Mouse (Mus musculus): ENCODE results near the gene Dcst1.

DNA sequence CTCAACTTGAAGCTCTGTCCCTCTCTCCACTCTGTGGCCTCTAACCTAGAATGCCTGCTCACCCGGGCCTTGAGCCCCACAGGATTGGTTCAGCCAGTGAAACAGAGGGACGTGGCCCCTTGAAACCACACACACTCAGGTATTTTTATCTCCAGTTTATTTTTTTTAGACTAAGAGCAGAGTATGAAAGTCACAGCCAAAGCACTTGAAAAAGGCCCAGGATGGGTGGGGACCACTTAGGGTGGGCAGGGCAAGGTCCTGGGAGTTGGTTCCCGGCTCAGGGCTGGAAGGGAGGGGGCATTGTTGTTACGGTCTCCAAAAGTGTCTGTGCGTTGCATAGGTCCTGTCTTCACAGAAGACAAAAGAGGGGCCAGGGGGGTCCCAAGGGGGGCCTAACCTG lies 50.7 kb downstream of the Dcst1 start:
- no peak for TF ChIP-seq HCFC1 (IDR thresholded peaks at IDR 0.05; ENCODE audit: borderline replicate concordance, insufficient read depth, low read length)
- no peak for TF ChIP-seq MAFK (IDR thresholded peaks at IDR 0.05; ENCODE audit: insufficient read depth, low read depth, low read length)
- no peak for TF ChIP-seq ZC3H11A (IDR thresholded peaks at IDR 0.05; ENCODE audit: borderline replicate concordance, low read depth, low read length)
- no peak for TF ChIP-seq CHD2 (IDR thresholded peaks at IDR 0.05; ENCODE audit: low read depth, low read length)
